Mouse (Mus musculus) embryo, embryonic 10.5 days (tissue): Measurements from ENCODE around the gene Timm10.
A peak's percentile ranks its signal among the peaks of the same experiment; 100 is the strongest.
"Not testable (repeated sequence)": the region's sequence is repeated elsewhere in the genome, so short reads cannot be mapped to it uniquely, and the experiment has no call there.

ENCODE experiments used
- DNase-seq: peaks from one replicate; pipeline ENCODE4 v3.0.0-alpha.2; 2015; ENCODE audit warnings: low spot score

Gene Timm10

GRCm38 (mm10) chr2:84826488-84827282 is at the start of gene Timm10:
Gene Timm10 (plus strand): TSS chr2:84826997.
- peak; percentile 98 for DNase-seq

- no peak for DNase-seq
These were observed 49.1 kb upstream of the Timm10 start for GRCm38 (mm10) chr2:84777706-84778105.

DNA sequence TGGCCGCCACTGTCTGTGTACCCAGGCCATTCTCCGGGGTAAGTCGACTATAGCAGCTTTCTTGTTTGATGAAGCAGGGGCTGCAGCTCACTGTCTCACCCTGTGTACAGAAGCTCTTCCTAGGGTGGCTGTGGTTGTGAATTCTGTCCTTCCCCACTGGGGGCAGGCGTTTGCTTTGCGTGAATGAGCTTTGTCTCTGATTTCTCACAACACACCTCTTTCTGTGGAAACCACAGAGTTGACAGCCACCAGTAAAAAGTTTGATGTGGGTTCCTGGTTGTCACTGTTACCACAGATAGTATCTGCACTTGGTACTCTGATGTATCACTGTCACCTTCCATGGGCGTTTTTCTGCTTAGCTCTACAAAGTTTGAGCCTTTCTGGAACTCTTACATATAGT is 47.6 kb upstream of the Timm10 start:
- DNase-seq, result peak; percentile 31

GRCm38 (mm10) chr2:84783315-84783714 is 43.5 kb upstream of the Timm10 start:
- DNase-seq, result no peak

- no peak for DNase-seq
These were observed 42.8 kb upstream of the Timm10 start for GRCm38 (mm10) chr2:84783840-84784566.

DNA sequence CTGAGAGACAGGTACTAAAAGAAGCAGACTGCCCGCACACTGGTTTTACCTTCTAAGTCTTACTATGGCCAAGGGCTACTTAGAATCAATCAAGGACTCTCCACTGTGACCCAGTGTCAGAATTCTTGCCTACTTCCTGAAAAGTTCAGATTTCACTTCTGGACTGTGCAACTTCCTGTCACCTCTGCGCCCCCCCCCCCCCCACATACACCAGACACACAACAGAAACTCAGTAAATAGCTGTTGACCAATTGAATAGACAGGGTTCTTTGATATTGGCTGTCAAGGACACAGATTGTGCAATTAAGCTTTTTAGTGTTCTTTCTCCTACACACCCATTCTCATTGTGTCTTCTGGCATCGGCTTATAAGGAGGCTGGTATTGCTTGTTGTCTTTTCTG is 38.5 kb upstream of the Timm10 start:
- DNase-seq, result no peak

- DNase-seq, result no peak
These were observed 36.4 kb upstream of the Timm10 start for GRCm38 (mm10) chr2:84790418-84790817.

DNA sequence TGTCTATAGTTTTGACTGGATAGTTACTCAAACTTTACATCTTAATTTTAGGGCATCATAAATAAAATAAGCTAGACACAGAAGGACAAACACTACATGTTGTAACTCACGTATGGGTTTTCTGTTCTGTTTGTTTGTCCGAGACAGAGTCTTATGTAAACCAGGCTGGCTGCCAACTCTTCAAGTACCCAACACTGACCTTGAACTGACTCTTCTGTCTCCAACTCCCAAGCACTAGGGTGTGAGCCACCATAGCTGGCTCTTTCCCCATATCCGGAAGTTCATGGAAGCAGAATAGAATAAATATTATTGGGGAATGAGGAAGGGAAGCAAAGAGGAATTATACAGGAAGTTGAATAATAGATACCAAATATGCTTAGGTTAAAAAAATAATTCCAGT is 34.3 kb upstream of the Timm10 start:
- no peak for DNase-seq

- no peak for DNase-seq
These were observed 33.6 kb upstream of the Timm10 start for GRCm38 (mm10) chr2:84793154-84793553.

- no peak for DNase-seq
These were observed 32.9 kb upstream of the Timm10 start for GRCm38 (mm10) chr2:84793871-84794270.

GRCm38 (mm10) chr2:84797833-84798492 is 28.8 kb upstream of the Timm10 start:
- peak; percentile 96 for DNase-seq

DNA sequence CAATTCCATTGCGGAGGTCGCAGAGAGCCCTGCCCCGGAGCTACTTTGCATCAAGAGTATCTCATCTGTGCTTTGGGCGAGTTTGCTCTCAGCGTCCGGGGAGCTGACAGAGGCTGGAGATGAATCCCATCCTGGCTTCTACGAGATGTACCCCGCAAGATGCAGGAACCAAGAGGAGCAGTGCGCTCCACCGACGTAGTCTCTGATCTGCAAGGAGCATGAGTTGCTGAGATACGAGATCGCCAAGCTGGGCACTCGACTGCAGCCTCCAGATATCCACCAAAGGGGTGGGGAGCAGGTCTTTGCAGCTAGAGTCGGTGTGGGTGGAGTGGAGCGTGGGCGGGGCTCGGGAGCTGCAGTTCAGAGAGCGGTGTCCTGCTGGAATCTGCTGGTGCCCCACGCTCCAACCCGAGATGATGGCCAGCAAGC is 28.3 kb upstream of the Timm10 start, which contains the start of gene Ube2l6:
TSS of gene Ube2l6 (plus strand) at position 336 of the 429 bp plus-strand sequence.
- DNase-seq, result peak; percentile 79

GRCm38 (mm10) chr2:84799041-84799561 is 27.7 kb upstream of the Timm10 start:
- peak; percentile 90 for DNase-seq

- DNase-seq, result no peak
These were observed 26.5 kb upstream of the Timm10 start for GRCm38 (mm10) chr2:84800304-84800703.

- DNase-seq, result not testable (repeated sequence)
These were observed 25.6 kb upstream of the Timm10 start for GRCm38 (mm10) chr2:84801223-84801622.

- DNase-seq, result no peak
These were observed 22.8 kb upstream of the Timm10 start for GRCm38 (mm10) chr2:84803963-84804362.

DNA sequence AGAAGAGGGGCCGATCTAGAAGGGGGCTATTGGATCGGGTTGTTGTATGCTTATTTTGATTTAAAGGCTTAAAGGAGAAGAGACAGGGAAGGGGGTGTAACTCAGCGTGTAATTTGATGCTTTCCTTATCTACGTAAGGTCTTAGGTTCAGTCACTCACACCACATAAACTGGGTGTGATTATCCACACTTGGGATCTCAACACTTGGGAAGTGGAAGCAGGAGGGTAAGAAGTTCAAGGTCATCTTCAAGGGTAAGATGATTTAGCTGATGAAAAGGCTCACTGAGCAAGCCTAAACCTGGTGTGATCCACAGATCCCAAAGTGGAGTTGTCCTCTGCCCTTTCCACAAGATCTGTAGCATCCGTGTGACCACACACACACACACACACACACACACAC is 20.3 kb upstream of the Timm10 start:
- DNase-seq, result no peak

- DNase-seq, result no peak
These were observed 17.5 kb upstream of the Timm10 start for GRCm38 (mm10) chr2:84809330-84809729.

DNA sequence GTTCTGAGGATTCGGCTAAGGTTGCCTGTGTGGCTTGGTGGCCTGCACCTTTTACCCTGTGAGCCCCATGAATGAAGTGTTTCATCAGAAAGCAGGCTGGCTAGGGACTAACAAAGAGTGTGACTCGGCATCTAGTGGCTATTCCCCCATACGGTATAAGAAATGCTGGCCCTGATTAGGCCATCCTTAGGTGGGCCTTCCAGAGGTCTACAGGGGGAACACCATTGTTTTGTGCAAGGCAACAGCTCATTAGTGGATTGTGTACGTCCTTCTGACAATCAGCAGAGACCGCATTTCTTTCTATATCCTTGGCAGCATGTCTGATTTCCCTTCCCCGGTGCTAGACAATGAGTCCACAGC is 16.3 kb upstream of the Timm10 start:
- DNase-seq, result no peak

- peak; percentile 92 for DNase-seq
These were observed 15.8 kb upstream of the Timm10 start for GRCm38 (mm10) chr2:84810886-84811577.

DNA sequence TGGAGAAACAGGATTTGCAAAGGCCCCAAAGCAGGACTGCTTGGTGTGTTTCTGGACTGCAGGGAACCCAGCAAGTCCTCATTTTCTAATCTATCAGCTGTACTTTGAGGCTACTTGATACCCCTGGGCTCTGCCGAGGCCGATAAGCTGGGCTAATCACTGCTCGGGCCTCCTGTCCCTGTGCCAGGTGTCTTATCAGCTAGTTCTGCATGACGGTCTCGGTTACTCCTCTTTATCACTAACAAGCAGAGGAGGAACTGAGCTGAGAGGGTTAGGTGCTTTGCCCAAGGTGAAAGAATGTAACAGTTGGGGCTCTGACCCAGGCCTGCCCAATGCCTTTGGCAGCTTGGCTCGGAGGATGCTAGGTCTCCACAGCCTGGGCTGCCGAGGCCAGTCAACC is 14.9 kb upstream of the Timm10 start:
- DNase-seq, result no peak

DNA sequence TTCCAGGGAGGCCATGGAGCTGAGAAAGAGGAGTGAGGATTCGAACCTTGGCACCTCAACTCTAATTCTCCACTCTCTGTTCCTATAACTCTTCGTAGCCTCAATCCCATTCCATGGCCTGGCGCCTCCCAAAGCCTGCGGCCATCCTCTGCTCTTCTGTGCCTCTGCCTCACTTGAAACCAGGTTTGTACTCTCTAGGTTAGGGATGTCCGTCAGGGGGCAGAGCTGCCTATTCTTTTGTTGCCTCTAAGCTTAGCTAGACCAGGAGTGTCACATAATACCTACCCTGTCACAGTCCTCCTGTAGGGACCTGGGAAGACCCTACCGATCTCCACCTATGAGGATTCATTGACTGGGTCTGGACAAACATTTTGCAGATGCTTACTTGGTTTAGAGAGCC is 14.1 kb upstream of the Timm10 start:
- no peak for DNase-seq
